Mouse (Mus musculus): ENCODE measurements around the gene Fgd6. TPM values are rescaled to one million over a fixed set of nuclear protein-coding genes. Genes with fewer than 3 reads are reported as not detected.

Fgd6 gene
- polyA plus RNA-seq, 1 experiment from 2014 or later: 1.3 TPM

DNA sequence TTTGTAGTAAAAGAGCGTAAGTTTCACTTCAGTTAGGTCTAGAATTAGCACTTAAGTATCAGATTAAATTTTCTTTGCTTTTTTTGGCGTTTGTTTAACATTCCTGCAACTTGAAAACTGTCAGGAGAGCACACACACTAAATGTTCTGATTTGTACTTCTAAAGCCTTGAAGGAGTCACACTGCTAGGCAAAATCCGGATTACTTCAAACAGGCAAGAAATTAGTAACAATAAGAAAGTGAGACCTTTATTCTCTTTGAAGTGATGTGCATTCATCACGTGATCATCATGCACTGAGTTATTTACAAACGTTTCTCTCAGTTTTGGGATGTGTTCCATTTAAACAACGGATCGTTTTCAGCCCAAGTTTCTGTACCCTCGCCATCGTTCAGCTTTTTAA, 1.4 kb downstream of the Fgd6 start:
- Histone ChIP-seq H3K4me3 (ENCODE audit: low read depth, low read length) (peak overlapping the region; percentile 89; the same call in 1 of the 2 replicates), H3K27me3 (replicated peaks; ENCODE audit: control insufficient read depth, insufficient read depth, low read length) (no peaks in the 10 kb centered on the region), H3K9ac (ENCODE audit: low read length) (no peak overlapping the region), H3K36me3 (ENCODE audit: control insufficient read depth, insufficient read depth, low read length) (no peaks in the 10 kb centered on the region), H3K4me1 (ENCODE audit: control insufficient read depth, insufficient read depth, low read length) (peaks cover 18% of the 10 kb centered on the region), H3K4me2 (ENCODE audit: low read length) (peak overlapping the region; percentile 85), H3K9me3 (replicated peaks; ENCODE audit: control insufficient read depth, low read length) (no peaks in the 10 kb centered on the region), H3K27ac (ENCODE audit: low read depth, low read length) (no peak overlapping the region)
- WGBS: 33% methylated on average over 9 of the region's 9 CpGs
- DNase-seq (ENCODE audit: low spot score) (peak; percentile 10), ATAC-seq (no peak)

DNA sequence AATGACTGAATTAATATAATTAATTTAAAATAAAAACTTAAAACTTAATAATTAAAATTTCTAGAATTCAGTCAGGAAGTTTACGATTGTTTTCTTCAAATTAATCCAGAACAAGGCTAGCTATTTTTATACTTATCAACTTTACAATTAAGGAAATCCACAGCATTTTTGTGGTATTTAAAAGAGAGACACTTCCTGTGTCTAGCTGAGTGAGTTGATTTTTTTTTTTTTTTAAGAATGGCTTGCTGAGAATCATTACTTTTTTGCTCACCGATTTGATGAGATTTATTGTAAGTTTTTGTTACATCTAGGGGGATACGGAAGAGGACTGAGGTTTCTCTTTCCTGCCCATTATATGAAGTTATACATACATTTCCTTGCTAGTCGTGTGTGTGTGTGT, 1.8 kb downstream of the Fgd6 start:
- no peak overlapping the region for H3K4me2 ChIP-seq (ENCODE audit: low read length)
- no peak for DNase-seq (ENCODE audit: low spot score)
- no peak overlapping the region for H3K9ac ChIP-seq (ENCODE audit: low read length)
- H3K9me3 ChIP-seq (replicated peaks; ENCODE audit: control insufficient read depth, low read length): no peaks in the 10 kb centered on the region
- no peaks in the 10 kb centered on the region for H3K36me3 ChIP-seq (ENCODE audit: control insufficient read depth, insufficient read depth, low read length)
- ATAC-seq: no peak
- H3K27me3 ChIP-seq (replicated peaks; ENCODE audit: control insufficient read depth, insufficient read depth, low read length): no peaks in the 10 kb centered on the region
- H3K4me3 ChIP-seq (ENCODE audit: low read depth, low read length): no peak overlapping the region
- WGBS: 83% methylated on average over 4 of the region's 4 CpGs
- no peak overlapping the region for H3K27ac ChIP-seq (ENCODE audit: low read depth, low read length)
- H3K4me1 ChIP-seq (ENCODE audit: control insufficient read depth, insufficient read depth, low read length): peaks cover 18% of the 10 kb centered on the region

DNA sequence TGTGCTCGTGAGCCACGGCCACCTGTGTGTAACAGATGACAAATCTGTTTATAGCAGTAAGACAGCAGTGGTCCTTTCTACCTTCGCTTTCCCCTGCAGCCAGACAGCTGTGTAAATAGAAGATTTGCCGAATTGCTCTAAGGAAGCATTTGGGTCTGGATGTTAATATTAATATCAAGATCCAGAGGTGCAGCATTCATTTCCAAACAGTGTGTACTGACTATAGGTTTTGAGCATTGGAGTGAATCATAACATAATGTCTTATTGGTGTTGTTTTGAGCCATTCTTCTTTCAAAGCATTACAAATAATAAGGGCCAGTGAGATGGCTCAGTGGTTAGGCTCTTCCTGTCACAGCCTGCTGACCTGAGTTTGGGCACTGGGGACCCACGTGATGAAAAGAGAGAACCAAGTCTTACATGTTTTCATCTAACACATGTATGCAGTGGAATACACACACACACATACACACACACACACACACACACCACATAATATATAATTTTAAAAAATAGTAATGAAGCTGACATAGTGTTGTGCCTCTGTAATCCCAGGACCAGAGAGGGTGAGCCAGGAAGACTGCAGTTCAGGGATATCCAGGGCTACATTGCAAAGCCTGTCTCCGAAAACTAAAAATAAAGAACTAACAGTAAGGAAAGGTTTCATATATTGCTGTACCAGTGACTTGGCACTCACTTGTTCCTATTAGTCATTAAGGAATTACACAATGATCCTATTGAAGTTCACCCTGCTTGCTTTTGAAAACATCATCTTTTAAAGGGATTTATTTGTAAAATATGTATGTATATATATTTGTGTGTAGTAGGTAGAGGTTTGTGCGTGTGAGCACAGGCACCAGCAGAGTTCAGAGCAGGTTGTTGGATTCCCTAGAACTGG, 2.8 kb downstream of the Fgd6 start:
- Histone ChIP-seq H3K27me3 (replicated peaks; ENCODE audit: control insufficient read depth, insufficient read depth, low read length) (no peaks in the 10 kb centered on the region), H3K4me3 (ENCODE audit: low read depth, low read length) (no peak overlapping the region), H3K36me3 (ENCODE audit: control insufficient read depth, insufficient read depth, low read length) (no peaks in the 10 kb centered on the region), H3K4me2 (ENCODE audit: low read length) (no peak overlapping the region), H3K9me3 (replicated peaks; ENCODE audit: control insufficient read depth, low read length) (no peaks in the 10 kb centered on the region), H3K4me1 (ENCODE audit: control insufficient read depth, insufficient read depth, low read length) (peaks cover 11% of the 10 kb centered on the region), H3K27ac (ENCODE audit: low read depth, low read length) (no peak overlapping the region), H3K9ac (ENCODE audit: low read length) (no peak overlapping the region)
- DNase-seq (ENCODE audit: low spot score): no peak
- WGBS: 74% methylated on average over 7 of the region's 7 CpGs
- no peak for ATAC-seq

- H3K9ac ChIP-seq (ENCODE audit: low read length): no peak overlapping the region
- no peaks in the 10 kb centered on the region for H3K9me3 ChIP-seq (replicated peaks; ENCODE audit: control insufficient read depth, low read length)
- no peaks in the 10 kb centered on the region for H3K4me1 ChIP-seq (ENCODE audit: control insufficient read depth, insufficient read depth, low read length)
- 27% methylated on average over 10 of the region's 10 CpGs for WGBS
- no peak overlapping the region for H3K27ac ChIP-seq (ENCODE audit: low read depth, low read length)
- DNase-seq (ENCODE audit: low spot score) (no peak), ATAC-seq (no peak)
- no peak overlapping the region for H3K4me3 ChIP-seq (ENCODE audit: low read depth, low read length)
- no peak overlapping the region for H3K4me2 ChIP-seq (ENCODE audit: low read length)
- H3K27me3 ChIP-seq (replicated peaks; ENCODE audit: control insufficient read depth, insufficient read depth, low read length): no peaks in the 10 kb centered on the region
- H3K36me3 ChIP-seq (ENCODE audit: control insufficient read depth, insufficient read depth, low read length): 0 out of 2 replicates have a peak, but pooled peaks cover 2% of the 10 kb centered on the region
Observed at GRCm38 (mm10) chr10:94043908-94044307, 8.1 kb downstream of the Fgd6 start.

DNA sequence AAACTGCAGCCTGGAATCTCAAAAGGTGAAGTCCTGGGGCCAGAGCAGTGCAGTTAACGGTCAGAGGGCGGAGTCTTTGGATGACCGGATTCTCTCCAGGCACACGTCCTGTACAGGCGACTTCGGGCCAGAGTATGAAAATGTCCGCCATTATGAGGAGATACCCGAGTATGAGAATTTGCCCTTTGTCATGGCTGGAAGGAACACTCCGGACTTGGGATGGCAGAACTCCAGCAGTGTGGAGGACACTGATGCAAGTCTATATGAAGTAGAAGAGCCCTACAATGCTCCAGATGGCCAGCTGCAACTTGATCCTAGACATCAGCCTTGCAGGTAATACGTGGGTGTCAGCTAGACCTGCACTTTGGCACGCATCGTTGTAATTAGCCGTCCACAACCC, 9.5 kb downstream of the Fgd6 start:
- no peak overlapping the region for H3K9ac ChIP-seq (ENCODE audit: low read length)
- no peaks in the 10 kb centered on the region for H3K9me3 ChIP-seq (replicated peaks; ENCODE audit: control insufficient read depth, low read length)
- no peaks in the 10 kb centered on the region for H3K27me3 ChIP-seq (replicated peaks; ENCODE audit: control insufficient read depth, insufficient read depth, low read length)
- 93% methylated on average over 13 of the region's 13 CpGs for WGBS
- no peak for ATAC-seq
- no peak overlapping the region for H3K4me3 ChIP-seq (ENCODE audit: low read depth, low read length)
- H3K27ac ChIP-seq (ENCODE audit: low read depth, low read length): no peak overlapping the region
- H3K36me3 ChIP-seq (ENCODE audit: control insufficient read depth, insufficient read depth, low read length): 0 out of 2 replicates have a peak, but pooled peaks cover 2% of the 10 kb centered on the region
- DNase-seq (ENCODE audit: low spot score): no peak
- H3K4me1 ChIP-seq (ENCODE audit: control insufficient read depth, insufficient read depth, low read length): no peaks in the 10 kb centered on the region
- H3K4me2 ChIP-seq (ENCODE audit: low read length): no peak overlapping the region

DNA sequence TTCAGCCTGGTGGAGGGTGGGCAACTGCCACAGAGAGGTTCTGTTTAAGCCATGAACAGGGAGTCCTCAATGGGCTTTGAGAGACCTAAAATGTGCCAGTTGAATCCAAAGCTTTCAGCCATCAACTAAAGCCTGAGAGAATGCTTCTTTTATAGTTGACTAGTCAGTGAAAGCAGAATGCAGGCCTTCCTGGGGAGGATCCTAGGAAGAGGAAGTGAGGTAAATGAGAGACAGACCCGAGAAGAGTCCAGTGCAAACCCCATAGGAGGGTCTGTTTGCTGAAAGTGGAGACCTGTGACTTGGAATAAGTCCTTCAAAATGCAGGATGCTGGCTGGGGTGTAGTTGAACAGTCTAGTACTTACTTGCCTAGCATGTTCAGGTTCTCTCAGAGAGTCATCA, 11.2 kb downstream of the Fgd6 start:
- 42% methylated on average over 1 of the region's 1 CpGs for WGBS
- no peak overlapping the region for H3K9ac ChIP-seq (ENCODE audit: low read length)

DNA sequence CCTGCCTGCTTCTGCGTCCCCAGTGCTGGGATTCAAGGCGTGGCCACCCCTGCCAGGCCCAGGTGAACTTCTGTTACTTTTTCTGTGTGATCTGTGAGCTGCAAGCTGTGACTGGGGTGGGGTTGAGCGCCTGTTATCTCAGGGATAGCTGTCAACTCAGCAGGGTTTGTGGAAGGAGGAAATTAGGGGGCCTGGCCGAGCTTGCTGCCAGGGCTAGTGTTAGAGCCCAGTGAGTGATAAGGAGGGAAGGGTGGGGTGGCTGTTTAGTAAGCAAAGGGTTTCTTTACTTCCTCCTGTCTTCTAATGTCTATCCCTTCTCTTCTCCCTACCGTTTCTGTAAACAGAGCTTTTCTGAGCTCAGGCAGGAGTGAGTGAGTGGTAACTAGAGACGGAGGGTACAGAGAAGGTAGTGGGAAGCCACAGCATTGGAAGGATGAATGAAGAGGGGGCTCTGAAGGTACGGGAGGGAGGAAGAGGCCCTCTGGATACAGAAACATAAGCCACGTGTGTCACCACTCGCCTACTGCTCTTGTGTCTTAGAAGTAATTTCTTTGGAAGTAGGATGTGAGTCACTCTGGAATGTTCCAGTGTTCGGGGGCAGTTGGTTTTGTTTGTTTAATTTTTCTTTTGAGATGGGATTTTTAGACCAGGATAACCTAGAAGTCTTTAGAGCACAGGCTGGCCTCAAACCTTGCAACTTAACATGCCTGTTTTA, 12.2 kb downstream of the Fgd6 start:
- H3K27me3 ChIP-seq (replicated peaks; ENCODE audit: control insufficient read depth, insufficient read depth, low read length): no peaks in the 10 kb centered on the region
- ATAC-seq: no peak
- 0 out of 2 replicates have a peak, but pooled peaks cover 2% of the 10 kb centered on the region for H3K36me3 ChIP-seq (ENCODE audit: control insufficient read depth, insufficient read depth, low read length)
- H3K4me1 ChIP-seq (ENCODE audit: control insufficient read depth, insufficient read depth, low read length): no peaks in the 10 kb centered on the region
- no peak overlapping the region for H3K27ac ChIP-seq (ENCODE audit: low read depth, low read length)
- H3K4me3 ChIP-seq (ENCODE audit: low read depth, low read length): no peak overlapping the region
- no peak for DNase-seq (ENCODE audit: low spot score)
- H3K9ac ChIP-seq (ENCODE audit: low read length): no peak overlapping the region
- H3K4me2 ChIP-seq (ENCODE audit: low read length): no peak overlapping the region
- no peaks in the 10 kb centered on the region for H3K9me3 ChIP-seq (replicated peaks; ENCODE audit: control insufficient read depth, low read length)
- 79% methylated on average over 10 of the region's 10 CpGs for WGBS

More for the DNA sequence above, 11.2 kb downstream of the Fgd6 start:
- H3K27ac ChIP-seq (ENCODE audit: low read depth, low read length): no peak overlapping the region
- H3K4me1 ChIP-seq (ENCODE audit: control insufficient read depth, insufficient read depth, low read length): no peaks in the 10 kb centered on the region
- H3K4me3 ChIP-seq (ENCODE audit: low read depth, low read length): no peak overlapping the region
- no peak overlapping the region for H3K4me2 ChIP-seq (ENCODE audit: low read length)
- no peaks in the 10 kb centered on the region for H3K27me3 ChIP-seq (replicated peaks; ENCODE audit: control insufficient read depth, insufficient read depth, low read length)
- H3K36me3 ChIP-seq (ENCODE audit: control insufficient read depth, insufficient read depth, low read length): 0 out of 2 replicates have a peak, but pooled peaks cover 2% of the 10 kb centered on the region
- no peaks in the 10 kb centered on the region for H3K9me3 ChIP-seq (replicated peaks; ENCODE audit: control insufficient read depth, low read length)
- no peak for DNase-seq (ENCODE audit: low spot score)
- ATAC-seq: no peak

DNA sequence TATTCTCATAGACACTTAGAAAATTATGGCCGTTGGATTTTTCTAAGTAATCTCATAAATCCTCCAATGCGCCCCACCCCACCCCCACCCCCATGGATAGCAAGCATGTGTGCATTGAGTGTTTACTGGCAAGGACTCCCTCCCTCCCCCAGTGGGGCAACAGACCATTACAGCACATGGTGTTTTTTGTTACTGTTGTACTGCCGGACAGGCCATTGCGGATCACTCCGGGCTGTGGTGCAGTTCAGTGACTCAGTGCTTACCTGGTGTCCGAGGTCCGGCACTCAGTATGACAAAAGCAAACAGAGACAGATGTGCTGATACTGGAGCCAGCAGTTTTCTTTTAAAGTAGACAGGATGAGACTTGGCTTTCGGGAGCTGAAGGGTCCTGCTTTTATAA, 13.3 kb downstream of the Fgd6 start:
- Histone ChIP-seq H3K27ac (ENCODE audit: low read depth, low read length) (no peak overlapping the region), H3K9ac (ENCODE audit: low read length) (no peak overlapping the region), H3K4me2 (ENCODE audit: low read length) (no peak overlapping the region), H3K9me3 (replicated peaks; ENCODE audit: control insufficient read depth, low read length) (no peaks in the 10 kb centered on the region), H3K36me3 (ENCODE audit: control insufficient read depth, insufficient read depth, low read length) (0 out of 2 replicates have a peak, but pooled peaks cover 2% of the 10 kb centered on the region), H3K27me3 (replicated peaks; ENCODE audit: control insufficient read depth, insufficient read depth, low read length) (no peaks in the 10 kb centered on the region), H3K4me3 (ENCODE audit: low read depth, low read length) (no peak overlapping the region), H3K4me1 (ENCODE audit: control insufficient read depth, insufficient read depth, low read length) (no peaks in the 10 kb centered on the region)
- ATAC-seq: no peak
- WGBS: 90% methylated on average over 8 of the region's 8 CpGs
- no peak for DNase-seq (ENCODE audit: low spot score)

- DNase-seq (ENCODE audit: low spot score) (no peak), ATAC-seq (no peak)
- Histone ChIP-seq H3K27ac (ENCODE audit: low read depth, low read length) (no peak overlapping the region), H3K4me3 (ENCODE audit: low read depth, low read length) (no peak overlapping the region), H3K36me3 (ENCODE audit: control insufficient read depth, insufficient read depth, low read length) (no peaks in the 10 kb centered on the region), H3K4me1 (ENCODE audit: control insufficient read depth, insufficient read depth, low read length) (no peaks in the 10 kb centered on the region), H3K9me3 (replicated peaks; ENCODE audit: control insufficient read depth, low read length) (no peaks in the 10 kb centered on the region), H3K4me2 (ENCODE audit: low read length) (no peak overlapping the region), H3K9ac (ENCODE audit: low read length) (no peak overlapping the region), H3K27me3 (replicated peaks; ENCODE audit: control insufficient read depth, insufficient read depth, low read length) (no peaks in the 10 kb centered on the region)
- WGBS: 86% methylated on average over 5 of the region's 5 CpGs
Observed at GRCm38 (mm10) chr10:94050736-94051135, 14.9 kb downstream of the Fgd6 start.

Measured in forebrain, embryonic 14.5 days (tissue).